Mouse (Mus musculus) ES-E14 (cell line): Measurements from ENCODE around the gene Rtn3.
"Not testable (repeated sequence)": the region's sequence is repeated elsewhere in the genome, so short reads cannot be mapped to it uniquely, and the experiment has no call there.

Source experiments
- HCFC1 ChIP-seq: IDR thresholded peaks from 2 replicates; pipeline ENCODE4 v1.6.1; 2012; ENCODE audit warnings: low read length, inconsistent platforms, borderline replicate concordance; ENCODE audit not compliant: insufficient read depth
- ZC3H11A ChIP-seq: IDR thresholded peaks from 2 replicates; pipeline ENCODE4 v1.6.1; 2012; ENCODE audit warnings: low read depth, mild to moderate bottlenecking, inconsistent platforms, low read length, borderline replicate concordance
- ZNF384 ChIP-seq: IDR thresholded peaks from 2 replicates; pipeline ENCODE4 v1.6.1; 2012; ENCODE audit warnings: low read depth, low read length, inconsistent platforms

GRCm38 (mm10) chr19:7496070-7496469, 13.0 kb upstream of the Rtn3 start:
- not testable (repeated sequence) for TF ChIP-seq ZC3H11A, HCFC1
- peak; percentile 83 for TF ChIP-seq ZNF384
